Mouse (Mus musculus): ENCODE measurements at regions not wholly inside any gene's neighbourhood (a gene's known extent, or its start where the extent isn't known, plus 50 kb on each side); places are given as distances from the start of the nearest gene placed in this dataset.

- in situ Hi-C loops (cut with MboI, MseI): no loop called here
Measured at GRCm38 (mm10) chr1:75833071-75833830, 287.2 kb downstream of the Slc4a3 start.

GRCm38 (mm10) chr1:75834361-75834760, 288.3 kb downstream of the Slc4a3 start:
- in situ Hi-C loops (cut with MboI, MseI): no loop called here

- in situ Hi-C loops (cut with MboI, MseI): no loop called here
Measured at GRCm38 (mm10) chr1:75839551-75840223, 293.6 kb downstream of the Slc4a3 start.

DNA sequence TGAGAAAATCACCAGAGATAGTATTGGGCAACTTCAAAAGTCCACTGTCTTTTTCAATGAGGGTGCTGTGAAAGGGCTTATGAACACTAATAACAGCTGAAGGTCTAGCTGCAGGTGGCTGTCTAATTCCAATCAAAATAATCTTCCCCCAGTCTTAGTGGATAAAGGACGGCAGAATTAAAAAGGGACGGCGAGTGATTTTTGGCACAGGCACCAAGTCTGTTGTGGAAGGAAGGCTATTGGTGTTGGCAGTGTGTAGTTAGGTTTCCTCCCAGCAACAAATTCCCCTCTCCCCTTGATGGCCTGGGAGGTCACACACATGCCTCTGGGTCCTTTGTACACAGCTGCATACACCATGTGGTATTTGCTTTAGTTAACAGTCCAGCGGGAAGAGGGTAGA, 296.3 kb downstream of the Slc4a3 start:
- in situ Hi-C loops (cut with MboI, MseI): no loop called here

GRCm38 (mm10) chr1:75843326-75843725, 297.3 kb downstream of the Slc4a3 start:
- in situ Hi-C loops (cut with MboI, MseI): no loop called here

DNA sequence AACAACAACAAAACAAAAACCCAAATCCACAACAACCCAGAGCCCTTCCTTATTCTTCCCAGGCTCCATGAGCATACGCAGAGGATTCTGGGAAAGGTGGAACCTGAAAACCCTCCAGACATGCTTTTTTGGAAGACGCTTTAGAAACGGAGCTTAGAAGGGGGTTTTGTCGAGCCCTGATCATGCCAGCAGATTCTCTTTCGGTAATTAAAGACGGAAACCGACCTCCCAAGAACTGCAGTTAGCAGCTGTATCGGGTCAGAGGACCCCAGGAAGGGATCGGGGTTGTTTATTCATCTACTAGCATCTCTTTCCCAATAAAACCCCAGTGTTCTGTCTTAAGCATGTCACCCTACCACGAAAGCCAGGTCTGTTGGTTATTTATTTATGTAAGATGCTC, 298.1 kb downstream of the Slc4a3 start:
- in situ Hi-C loops (cut with MboI, MseI): no loop called here

GRCm38 (mm10) chr1:75844529-75844928, 298.5 kb downstream of the Slc4a3 start:
- in situ Hi-C loops (cut with MboI, MseI): no loop called here

DNA sequence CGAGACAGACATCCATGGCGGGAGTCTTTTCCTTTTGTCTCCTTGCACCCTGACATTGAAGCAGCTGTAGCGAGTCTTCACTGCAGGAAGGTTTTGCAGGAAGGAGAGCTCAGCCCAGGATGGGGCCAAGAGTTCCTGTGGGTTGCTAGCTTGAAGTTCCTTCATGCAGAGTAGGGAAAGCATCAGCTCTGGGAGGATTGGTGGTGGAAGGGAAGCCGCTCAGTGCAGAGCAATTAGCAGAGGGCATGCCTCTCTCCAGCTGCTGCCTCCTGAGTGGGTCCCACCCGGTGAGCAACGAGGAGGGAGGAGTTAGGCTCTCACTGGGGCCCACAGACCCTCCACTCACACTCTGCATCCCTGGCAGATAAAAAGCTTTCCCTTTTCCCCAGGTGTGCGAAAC, 298.9 kb downstream of the Slc4a3 start:
- in situ Hi-C loops (cut with MboI, MseI): no loop called here

- in situ Hi-C loops (cut with MboI, MseI): no loop called here
Measured at GRCm38 (mm10) chr1:75845771-75846535, 299.9 kb downstream of the Slc4a3 start.

DNA sequence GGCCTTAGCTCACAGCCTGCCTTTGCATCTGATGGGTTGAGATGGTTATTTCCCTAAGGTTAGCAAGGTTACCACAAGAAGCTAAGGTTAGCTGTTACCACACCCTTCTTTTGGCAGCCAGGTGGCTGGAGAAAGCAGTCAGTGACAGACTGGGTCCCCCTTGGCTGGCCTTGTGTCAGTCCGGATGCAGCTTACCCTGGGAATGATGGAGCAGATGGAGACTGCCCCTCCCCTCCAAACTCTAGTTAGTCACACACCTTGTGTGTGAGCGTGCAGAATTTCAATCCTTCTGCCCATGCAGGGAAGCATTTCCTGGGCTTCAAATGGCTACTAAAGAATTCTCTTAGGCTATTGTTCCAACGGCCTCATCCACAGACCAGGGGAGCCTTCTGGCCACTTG, 301.6 kb downstream of the Slc4a3 start:
- in situ Hi-C loops (cut with MboI, MseI): no loop called here

DNA sequence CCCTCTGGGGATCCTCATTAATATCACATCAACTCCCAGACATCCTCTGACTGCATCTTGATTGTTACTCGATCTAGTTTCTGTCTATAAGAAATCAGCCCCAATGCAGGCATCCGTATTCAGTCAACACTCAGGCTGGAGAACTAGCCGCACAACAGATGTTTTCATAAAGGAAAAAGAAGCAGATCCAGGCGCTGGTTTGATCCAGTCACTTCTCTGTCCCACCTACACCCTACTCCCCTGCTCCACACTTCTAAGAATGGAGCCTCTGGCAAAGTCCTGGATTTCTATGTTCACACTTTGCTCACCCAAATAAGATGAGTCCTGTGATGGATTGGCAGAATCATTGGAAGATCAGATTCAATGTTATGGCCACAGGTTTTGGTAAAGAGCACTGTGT, 302.4 kb downstream of the Slc4a3 start:
- in situ Hi-C loops (cut with MboI, MseI): no loop called here

GRCm38 (mm10) chr1:75850131-75850530, 304.1 kb downstream of the Slc4a3 start:
- in situ Hi-C loops (cut with MboI, MseI): no loop called here

DNA sequence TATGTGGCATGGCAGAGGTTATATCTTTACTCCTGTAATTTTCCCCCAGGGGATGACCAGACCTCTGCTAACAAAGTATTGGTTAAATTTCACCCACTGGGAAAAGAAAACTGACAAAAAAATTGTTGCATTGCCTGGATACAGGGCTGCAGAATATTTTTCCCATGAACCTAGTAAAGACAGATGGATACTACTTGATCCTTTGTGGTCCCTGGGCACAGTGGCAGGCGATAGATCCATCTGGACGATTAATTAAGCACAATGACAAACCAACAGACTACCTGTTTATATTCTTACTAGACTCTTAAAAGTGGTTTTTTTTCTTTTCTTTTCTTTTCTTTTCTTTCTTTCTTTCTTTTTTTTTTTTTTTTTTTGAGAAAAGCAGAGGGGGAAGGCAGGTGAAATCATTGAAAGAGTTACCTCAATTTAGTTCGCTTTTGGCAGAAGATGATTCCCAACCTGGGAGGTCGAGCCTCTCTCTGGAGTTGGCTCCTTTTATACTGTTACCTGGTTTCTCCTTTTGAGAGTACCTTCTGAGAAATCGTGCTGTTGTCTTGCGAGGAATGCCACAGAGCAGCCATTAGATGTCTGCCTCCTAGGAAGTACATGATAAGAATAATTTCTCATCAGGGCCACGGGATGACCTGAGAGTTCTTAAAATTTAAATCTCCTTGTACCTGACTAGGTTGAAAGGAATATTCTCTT, 312.6 kb downstream of the Slc4a3 start:
- in situ Hi-C loops (cut with MboI, MseI): no loop called here

DNA sequence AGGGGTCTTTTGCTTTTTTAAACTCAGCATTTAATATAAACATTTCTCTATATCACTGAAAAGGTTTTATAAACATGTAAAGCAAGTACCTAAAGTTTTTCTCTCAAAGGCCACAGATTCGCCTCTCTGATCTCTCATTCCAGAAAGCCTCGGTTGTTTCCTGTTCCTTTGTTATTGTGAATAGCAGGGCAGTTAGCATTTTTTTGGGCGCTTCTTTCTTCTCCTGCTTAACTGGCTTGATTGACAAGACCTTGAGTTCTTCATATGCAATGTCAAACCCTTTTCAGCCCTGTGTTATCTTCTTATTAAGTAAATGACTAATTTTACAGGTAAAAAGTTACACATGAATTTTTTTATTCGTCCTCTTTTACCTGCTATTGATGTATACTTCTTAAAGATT, 316.7 kb downstream of the Slc4a3 start:
- in situ Hi-C loops (cut with MboI, MseI): no loop called here

DNA sequence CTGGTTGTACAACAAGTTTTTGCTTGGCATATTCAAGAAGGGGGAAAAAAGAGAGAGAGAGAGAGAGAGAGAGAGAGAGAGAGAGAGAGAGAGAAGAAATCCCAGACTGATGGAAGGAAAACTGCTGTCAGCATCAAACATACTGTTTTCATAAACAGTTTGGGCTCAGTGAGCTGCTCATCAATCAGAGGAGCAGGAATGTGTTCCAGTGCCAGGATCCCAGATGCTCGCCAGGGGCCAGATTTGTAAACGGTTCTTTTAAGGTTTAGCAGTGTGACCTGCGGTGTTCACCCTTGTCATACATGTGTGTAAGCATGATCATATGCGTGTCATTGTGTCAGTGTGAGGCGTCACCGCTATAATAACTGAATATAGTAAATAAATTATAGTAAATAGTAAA, 320.5 kb downstream of the Slc4a3 start:
- in situ Hi-C loops (cut with MboI, MseI): no loop called here

- in situ Hi-C loops (cut with MboI, MseI): no loop called here
Measured at GRCm38 (mm10) chr1:75869414-75869813, 323.3 kb downstream of the Slc4a3 start.

DNA sequence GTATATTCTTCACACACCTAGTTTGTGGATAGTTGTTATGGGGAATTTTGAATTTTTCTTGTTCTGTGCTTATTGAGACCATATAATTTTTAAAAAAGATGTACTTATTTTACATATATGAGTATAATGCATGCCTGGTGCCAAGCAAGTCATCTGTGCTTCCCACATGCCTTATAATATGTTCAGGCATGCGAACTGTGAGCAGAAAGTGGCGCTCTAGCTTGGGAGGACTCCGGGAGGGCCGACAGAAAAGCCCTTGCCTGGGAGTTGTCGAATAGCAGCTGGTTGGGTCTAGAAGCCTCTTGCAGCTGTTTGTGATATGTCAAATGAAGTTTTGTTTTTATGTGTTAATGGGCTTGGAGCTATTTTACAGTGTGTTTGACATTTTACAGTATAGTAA, 323.8 kb downstream of the Slc4a3 start:
- in situ Hi-C loops (cut with MboI, MseI): no loop called here

DNA sequence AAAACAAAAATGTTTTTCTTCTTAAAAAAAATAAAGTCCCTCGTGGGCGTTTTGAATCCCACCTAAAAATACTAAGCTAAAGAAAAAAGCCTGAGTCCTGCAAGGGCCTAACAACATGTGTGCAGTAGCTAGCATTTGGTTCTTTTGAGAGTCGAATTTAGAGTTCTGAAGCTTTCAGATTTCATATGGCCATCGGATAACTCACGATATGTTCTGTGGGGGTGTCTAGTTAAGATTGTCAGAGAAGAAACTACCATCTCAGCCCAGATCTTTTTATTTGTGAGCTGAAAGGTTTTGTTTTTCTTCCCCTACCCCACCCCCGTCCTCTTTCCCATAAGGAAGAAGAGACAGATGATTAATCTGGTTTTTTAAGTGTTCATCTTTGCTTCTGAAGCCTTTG, 327.8 kb downstream of the Slc4a3 start:
- in situ Hi-C loops (cut with MboI, MseI): no loop called here

GRCm38 (mm10) chr1:75877209-75877608, 331.1 kb downstream of the Slc4a3 start:
- in situ Hi-C loops (cut with MboI, MseI): no loop called here

- in situ Hi-C loops (cut with MboI, MseI): no loop called here
Measured at GRCm38 (mm10) chr1:75885632-75886031, 339.6 kb downstream of the Slc4a3 start.

DNA sequence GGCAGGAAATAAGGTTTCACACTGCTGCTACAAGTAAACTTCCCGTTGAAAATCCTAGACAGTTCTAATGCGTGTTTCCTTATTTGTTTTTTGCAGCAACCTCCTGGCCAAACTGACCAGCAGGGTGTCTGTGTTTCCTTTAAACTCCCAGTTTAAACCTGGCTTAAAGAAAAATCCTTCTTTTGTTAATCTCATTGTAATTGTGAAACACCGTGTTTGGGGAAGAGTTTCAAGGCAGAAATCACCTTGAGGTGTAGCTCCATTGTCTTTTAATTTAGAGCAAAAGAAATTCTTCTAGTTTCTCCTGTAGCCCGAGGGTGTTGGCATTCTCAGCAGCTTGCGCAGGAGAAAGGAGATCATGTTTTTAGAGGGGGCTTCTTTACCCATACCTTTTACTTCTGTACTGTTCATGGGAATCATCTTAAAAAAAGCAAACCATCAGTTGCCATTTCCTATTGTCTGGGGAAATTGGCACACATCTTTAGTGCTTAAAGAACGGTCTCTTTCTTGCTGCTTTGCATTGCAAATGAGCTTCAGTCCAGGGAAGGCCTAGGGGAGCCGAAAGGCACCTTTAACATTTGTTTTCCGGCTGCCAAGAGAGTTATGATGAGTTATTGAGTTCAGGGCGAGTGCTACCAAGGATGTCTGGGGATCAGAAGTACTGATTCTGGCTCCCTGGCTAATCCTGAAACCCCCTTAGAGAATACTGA, 342.6 kb downstream of the Slc4a3 start:
- in situ Hi-C loops (cut with MboI, MseI): no loop called here

All from T-helper 1 cell (primary cell).